Mouse (Mus musculus) heart, adult 18-20 months (tissue): ENCODE results near the gene Txndc5. TPM values are rescaled to one million over a fixed set of nuclear protein-coding genes. Genes with fewer than 3 reads are reported as not detected.

Experiments
- DNase-seq, 2 experiments: peaks; one replicate each; pipeline ENCODE4 v3.0.0; 2021 to 2022; ENCODE audit warnings: mixed read lengths in 1 of 2
- total RNA-seq, 2 experiments: library from RNA; stranded (reverse); gene quantifications; 2 replicates each; pipeline ENCODE4 v1.2.3; 2021

Gene Txndc5
- total RNA-seq, 2 experiments from 2014 or later, result 34.0 to 35.4 TPM

DNA sequence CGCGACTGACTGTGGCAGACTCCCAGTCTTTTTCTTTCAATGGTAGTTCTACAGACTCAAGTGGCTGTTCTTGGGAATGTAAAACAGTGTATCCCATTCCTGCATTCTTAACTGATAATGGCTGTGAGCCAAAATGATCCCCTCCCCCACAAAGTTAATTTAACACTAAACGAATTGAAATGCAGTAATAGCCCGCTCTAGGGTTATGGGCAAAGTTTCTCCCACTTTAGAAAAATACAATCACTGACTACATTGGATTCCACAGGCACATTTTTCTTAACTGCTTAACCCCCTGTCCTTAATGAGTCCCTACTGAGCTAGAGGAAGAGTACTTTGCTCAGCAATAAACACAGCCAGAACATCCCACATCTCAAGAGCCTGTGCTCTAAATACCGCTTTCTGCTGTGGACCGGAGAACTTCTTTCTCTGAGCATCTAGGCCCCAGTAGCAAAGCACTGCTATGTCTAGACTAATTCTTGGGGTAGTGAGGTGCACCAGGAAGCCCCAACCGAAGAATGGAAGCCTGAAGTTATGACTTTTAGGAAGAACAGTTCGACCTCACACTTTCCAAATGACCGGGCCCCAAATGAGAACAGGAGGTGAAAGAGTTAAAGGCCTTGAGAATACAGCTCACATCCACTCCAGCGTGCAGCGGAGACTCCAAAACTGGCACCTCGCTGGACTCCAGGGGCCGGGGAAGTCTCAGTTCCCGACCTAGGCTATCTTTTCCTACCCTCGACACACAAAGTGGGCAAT is 1.4 kb downstream of the Txndc5 start:
- no peak for DNase-seq

DNA sequence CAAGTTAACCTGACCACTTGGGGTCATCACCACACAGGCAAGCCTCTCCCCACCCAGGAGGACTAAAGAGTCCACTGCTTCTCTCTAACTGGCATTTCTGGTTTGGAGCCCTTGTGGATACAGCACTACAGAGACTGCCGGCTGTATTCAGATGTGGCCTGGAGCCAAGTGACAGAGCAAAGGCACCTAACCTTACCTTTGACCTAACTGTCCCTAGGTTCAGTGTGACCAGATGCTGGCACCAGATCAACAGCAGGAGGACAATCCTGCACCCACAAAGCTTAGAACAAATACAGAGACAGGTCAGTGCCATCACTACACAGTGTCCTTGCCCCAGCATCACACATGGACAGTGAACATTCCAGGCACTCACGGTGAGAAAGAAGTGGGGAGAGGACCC is 2.5 kb downstream of the Txndc5 start:
- DNase-seq, result no peak

- DNase-seq, result no peak
These were observed 3.4 kb downstream of the Txndc5 start for GRCm38 (mm10) chr13:38525261-38525660.

- no peak for DNase-seq
These were observed 5.4 kb downstream of the Txndc5 start for GRCm38 (mm10) chr13:38523231-38523630.

- DNase-seq, result no peak
These were observed 6.5 kb downstream of the Txndc5 start for GRCm38 (mm10) chr13:38522056-38522654.

GRCm38 (mm10) chr13:38520299-38520698 is 8.3 kb downstream of the Txndc5 start:
- DNase-seq, result no peak

DNA sequence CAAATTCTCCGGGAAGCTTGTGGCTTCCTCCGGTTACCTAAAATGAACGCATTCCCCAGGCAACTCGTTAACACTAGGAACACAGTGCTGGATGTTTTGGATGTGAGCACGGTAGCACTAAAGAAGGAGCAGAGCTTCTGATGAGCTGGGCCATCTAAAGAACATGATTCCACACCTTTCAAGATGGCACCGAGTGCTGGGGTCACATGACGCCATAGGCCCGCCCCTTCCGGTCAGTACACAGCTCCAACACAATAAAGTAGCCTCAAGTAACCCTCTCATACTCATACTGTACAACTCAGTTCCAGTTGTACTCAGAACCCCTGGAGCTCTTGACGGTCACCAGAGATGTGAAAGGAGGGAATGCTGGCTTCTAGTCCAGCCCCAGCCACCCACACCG is 12.0 kb downstream of the Txndc5 start:
- no peak for DNase-seq

GRCm38 (mm10) chr13:38515845-38516244 is 12.8 kb downstream of the Txndc5 start:
- no peak for DNase-seq

- no peak for DNase-seq
These were observed 13.2 kb downstream of the Txndc5 start for GRCm38 (mm10) chr13:38515431-38515830.

DNA sequence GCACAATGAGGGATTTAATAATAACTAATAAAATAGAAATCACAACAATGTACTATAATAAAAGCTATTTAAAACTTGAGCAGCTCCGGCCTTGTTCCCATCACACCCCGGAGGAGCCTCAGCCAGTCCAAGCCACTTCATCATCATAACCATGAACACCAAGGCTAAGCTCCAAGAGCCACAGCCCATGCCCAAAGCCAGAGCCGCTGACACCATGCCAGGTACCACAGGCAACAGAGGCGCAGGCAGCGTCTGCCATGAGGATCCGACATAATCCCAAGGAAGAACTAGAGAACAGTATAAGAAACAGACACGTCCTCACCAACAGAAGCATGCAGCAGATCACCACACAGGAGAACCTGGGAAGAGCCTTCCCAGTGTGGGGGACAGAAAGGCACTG is 14.7 kb downstream of the Txndc5 start:
- no peak for DNase-seq

- peak; percentile 32 to 38 for DNase-seq
These were observed 16.6 kb downstream of the Txndc5 start for GRCm38 (mm10) chr13:38511979-38512378.

- peak; percentile 42 to 69 for DNase-seq
These were observed 18.8 kb downstream of the Txndc5 start for GRCm38 (mm10) chr13:38509681-38510341.

DNA sequence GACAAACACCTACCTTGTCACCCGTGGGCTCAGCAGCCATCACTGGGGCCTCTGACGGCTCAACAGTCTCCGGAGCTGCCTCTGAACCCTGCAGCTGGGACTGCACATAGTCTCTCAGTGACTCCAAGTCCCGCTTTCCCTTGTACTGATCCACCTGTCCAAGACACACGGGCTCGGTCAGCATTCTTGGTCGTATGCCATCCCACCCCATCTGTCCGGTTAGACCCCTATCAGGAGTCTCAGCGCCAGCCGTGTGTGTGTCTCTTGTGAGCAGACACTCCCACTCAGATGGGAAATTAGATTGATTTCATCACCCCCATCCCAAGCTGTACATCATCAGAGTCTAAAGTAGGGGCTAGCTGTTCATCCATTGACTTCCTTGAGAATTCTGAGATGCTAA is 21.7 kb downstream of the Txndc5 start:
- DNase-seq, result no peak

GRCm38 (mm10) chr13:38506320-38506719 is 22.3 kb downstream of the Txndc5 start:
- peak; percentile 37 to 69 for DNase-seq

GRCm38 (mm10) chr13:38503137-38503849 is 25.3 kb downstream of the Txndc5 start:
- peak in 1 of 2 experiments; percentile 47 for DNase-seq

DNA sequence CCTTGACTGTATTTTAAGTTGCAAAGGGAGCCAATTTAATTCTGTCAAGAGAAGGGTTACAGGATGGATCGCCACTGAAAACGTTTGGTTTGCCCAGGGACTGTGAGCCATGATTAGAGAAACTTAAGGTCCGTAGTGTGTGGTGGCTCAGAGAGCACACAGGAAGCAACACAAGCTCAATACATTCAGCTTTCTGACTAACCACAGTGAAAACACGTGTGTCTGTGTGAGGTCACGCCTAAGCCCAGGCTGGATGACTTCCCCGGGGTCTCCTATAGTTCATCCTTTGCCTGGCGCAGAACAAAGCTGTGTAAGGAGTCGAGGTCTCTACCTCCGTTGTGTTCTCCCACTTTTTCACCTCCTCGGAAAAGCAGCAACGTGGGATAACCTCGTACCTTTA is 27.3 kb downstream of the Txndc5 start:
- DNase-seq, result no peak

- DNase-seq, result no peak
These were observed 31.9 kb downstream of the Txndc5 start for GRCm38 (mm10) chr13:38496715-38497114.

DNA sequence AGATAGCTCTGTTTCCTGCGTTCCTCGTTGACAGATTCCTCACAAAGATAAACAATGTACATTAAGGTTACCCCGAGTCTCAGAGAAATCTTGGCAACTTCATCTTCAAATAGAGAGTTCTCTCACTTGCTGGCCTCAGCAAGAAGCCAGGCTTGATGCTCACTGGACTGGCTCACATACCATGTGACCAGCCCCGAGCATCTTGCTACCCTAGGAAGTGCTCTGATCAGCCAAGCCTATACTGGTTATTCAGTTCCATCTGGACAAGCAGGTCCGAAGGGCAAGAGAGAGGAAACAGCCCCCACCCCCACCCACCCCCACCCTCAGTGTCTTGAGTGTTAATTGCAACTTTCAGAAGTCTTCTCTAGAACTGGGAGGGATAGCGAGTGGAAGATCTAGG is 41.9 kb downstream of the Txndc5 start:
- DNase-seq, result no peak

GRCm38 (mm10) chr13:38484701-38485100 is 43.9 kb downstream of the Txndc5 start:
- DNase-seq, result no peak

DNA sequence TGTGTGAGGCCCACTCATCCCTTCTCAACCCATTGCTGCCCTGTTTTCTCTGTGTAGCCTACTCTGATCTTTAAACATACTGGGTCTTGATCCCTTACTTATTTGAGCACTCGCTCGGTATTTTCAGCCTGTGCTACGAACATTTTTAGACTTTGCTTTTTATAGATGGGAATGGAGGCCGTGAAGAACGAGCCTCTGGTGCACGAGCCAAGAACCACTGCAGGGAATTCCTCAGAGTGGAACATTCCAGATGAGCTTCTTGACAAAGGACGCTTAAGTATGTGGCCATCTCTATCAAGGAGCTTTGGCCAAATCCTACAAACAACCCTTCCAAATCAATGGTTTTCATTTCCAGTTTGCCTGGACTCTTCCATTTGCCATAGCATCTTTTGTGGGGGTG is 47.6 kb downstream of the Txndc5 start:
- peak in 1 of 2 experiments; percentile 17 for DNase-seq

DNA sequence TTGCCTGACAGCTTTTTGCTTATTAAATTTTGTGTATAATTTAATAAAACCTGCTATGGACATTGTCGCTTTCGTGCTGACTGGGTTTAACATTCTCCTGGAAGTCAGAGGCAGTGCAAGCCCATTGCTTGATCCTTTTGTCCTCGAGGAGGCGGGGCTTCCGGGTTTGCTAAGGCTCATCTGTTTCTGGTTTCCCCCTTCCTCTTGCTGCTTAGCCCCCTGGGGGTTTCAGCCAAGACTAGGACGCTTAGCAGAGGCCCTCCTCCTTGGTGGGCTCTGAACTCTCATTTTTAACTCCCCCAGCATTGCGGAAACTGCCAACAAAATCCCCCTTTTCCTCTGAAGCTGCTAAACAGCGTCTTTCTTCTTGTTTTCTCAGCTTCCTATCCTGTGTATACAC is 51.7 kb downstream of the Txndc5 start:
- DNase-seq, result no peak

DNA sequence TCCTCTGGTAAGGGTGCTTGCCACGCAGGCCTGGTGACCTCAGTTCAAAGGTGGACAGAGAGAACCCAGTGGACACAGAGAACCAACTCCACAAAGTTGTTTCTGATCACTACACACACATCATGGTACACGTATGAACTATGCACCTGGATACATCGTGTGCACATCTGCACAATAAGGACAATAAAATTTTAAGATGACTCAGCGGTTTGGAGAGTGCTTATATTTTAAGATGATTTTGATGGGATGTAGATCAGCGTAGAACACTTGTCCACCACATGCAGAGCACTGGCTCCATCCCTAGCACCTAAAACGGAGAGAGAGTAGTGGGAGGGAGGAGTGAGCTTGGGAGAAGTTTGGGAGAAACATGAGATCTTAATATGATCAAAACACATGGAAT is 55.1 kb downstream of the Txndc5 start:
- no peak for DNase-seq

DNA sequence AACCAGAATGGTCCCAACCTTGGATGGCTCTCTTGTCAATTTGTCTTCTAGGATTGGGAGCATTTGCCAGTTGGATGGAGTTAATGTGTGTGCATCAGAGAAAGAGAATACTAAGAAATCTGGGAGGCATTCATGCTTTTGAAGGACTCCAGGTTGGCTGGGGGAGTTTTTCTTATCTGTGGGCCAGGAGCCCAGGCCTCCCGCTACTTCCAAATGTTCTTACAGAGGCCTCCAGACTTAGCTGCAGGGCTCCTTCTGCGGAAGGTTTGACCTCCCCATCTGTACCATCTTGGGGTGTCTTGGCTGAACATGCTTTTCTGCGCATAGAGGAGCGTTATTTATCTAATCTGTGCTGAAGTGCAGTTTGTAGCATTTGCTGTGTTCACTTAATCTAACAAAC is 56.0 kb downstream of the Txndc5 start:
- no peak for DNase-seq
